Mouse (Mus musculus) ES-Bruce4 (cell line): Measurements from ENCODE around the gene Glce.

Experiments
- CTCF ChIP-seq: IDR thresholded peaks from one replicate; pipeline ENCODE4 v1.8.1; 2011; ENCODE audit warnings: low read depth, low read length
- EP300 ChIP-seq: IDR thresholded peaks from 2 replicates; pipeline ENCODE4 v1.6.1; 2011; ENCODE audit warnings: low read depth, low read length; ENCODE audit not compliant: insufficient read depth
- POLR2A ChIP-seq: IDR thresholded peaks from one replicate; pipeline ENCODE4 v1.8.1; 2011; ENCODE audit warnings: low read length; ENCODE audit not compliant: insufficient read depth

GRCm38 (mm10) chr9:62035806-62036205, 86.6 kb downstream of the Glce start:
- TF ChIP-seq CTCF: no peak
- no peak for TF ChIP-seq POLR2A
- no peak for TF ChIP-seq EP300
